Mouse (Mus musculus) kidney, adult 8-10 months (tissue): ENCODE data around the gene Sox5.

Source experiments
- DNase-seq, 2 experiments: peaks; one replicate each; pipeline ENCODE4 v3.0.0; 2022

Sox5 gene

DNA sequence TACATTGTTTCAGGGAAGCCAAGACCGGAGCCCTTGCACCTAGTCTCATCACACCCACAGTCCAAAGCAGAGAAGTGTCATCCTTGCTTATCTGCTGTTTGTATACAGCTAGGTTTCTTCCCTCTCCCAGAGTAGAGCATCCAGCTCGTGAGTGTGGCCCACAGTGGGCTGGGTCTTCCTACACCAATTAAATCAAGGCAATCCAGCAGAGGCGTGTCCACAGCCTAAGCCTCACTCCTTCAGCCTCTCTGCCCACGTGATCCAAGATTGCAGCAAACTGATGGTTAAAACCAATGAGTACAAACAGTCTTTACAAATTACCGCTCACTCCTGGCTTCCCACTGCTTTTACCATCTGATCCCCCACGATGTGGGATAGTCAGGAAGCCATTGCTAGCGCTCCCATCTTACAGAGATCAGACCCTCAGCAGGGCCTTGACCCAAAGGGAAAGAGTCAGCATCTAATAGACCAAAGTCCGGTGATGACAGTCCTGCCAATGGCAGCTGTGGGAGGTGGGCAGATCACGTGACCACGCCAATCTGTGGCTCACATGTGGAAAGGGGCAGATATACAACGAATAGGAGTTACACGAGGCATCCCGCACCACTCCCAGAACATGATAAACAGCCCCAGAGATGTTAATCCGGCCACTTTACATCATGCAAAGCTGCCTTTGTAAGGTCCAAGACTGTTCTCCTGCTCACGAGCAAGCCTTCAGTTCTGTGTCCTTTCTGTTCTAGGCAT, 9.4 kb downstream of the Sox5 start:
- DNase-seq = no peak

DNA sequence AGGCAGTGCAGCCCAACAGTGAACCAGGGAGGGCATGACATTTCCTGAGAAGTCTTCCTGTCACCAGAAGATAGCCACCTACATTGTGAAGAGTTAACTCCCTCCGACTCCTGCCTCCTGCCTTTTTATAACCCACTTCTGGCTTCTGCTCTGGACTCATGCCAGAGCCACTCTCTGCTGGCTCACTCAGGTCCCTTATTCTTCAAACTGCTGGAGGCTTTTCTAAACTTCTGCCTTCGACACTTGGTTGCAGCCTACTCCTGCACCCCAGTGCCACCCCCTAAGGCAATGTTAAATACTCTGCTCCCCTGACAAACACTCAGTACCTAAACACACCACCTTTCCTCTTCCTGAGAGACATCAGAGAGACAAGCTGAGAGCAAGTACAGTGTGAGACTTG, 12.7 kb downstream of the Sox5 start:
- DNase-seq = no peak

DNA sequence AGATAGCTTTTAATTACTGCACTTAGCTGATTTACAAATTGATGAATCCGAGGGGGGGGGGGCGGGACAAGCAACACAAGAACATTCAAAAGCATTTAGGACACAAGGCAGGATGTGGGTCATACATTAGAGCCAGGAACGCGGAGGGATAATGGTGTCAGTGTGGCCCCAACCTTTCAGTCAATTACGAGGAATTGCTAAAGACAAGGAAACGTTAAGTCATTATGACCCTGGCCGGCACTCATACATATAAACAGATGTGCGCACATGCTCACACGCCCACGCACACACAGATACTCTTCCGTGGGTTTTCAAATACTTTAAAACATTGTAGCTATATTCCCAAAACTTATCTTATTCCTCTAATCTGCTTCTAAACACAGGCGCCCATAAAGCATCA, 19.9 kb downstream of the Sox5 start:
- DNase-seq = no peak

DNA sequence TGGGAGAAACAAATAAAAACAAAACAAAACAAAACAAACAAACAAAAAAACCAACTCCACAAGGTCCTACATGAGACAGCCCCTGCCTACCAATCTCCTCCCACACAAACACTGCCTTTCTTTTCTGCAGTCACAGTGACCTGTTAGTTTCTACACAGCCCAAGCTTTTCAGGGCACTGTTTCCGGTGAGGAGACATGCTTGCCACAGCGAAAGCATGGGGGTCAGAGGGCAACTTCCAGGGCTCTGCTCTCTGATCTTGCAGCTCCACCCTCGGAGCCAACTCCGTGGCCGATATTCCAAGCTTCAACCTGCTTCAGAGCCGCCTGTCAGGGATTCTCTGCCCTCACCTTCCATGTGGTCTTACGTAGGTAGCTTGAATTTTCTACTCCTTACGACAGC, 22.6 kb downstream of the Sox5 start:
- peak in 1 of 2 experiments; percentile 26 for DNase-seq

GRCm38 (mm10) chr6:144757414-144757813, 24.4 kb downstream of the Sox5 start:
- DNase-seq = no peak

DNA sequence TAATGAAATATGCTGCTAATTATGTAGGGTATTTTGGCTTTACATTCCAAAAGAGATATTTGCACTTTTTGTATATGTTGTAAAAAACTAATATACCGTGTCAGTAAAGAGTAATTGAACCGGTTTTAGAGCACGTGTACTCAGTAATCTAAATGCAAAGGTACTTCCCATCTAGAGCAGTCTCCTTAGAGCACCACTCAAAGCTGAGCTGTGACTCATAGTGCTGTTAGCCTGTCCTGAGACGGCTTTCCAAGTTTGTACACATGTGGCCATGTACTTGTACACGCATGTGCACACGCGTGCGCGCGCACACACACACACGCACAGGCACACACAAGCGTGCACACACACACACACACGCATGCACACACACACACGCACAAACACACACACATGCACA, 25.3 kb downstream of the Sox5 start:
- DNase-seq = no peak

- DNase-seq = no peak
These were observed 26.5 kb downstream of the Sox5 start for GRCm38 (mm10) chr6:144755304-144755703.

DNA sequence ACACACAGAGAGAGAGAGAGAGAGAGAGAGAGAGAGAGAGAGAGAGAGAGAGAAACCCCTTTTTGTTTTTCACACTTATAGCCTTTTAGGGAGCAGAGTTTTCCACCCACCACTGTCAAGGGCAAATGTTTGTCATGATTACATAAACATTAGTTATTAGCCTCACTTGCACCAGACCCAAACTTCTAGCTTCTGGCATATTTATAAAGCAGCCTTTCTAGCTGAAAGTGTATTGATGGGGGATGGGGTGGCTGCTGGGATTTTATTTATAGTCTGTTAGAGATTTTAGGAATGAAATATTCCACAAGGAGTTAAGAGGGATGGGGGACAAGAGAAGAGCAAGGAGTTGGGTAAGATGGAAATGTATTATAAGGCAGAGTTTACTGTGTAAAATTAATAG, 27.4 kb downstream of the Sox5 start:
- peak in 1 of 2 experiments; percentile 22 for DNase-seq

GRCm38 (mm10) chr6:144753963-144754296, 27.8 kb downstream of the Sox5 start:
- peak; percentile 13 to 39 for DNase-seq

DNA sequence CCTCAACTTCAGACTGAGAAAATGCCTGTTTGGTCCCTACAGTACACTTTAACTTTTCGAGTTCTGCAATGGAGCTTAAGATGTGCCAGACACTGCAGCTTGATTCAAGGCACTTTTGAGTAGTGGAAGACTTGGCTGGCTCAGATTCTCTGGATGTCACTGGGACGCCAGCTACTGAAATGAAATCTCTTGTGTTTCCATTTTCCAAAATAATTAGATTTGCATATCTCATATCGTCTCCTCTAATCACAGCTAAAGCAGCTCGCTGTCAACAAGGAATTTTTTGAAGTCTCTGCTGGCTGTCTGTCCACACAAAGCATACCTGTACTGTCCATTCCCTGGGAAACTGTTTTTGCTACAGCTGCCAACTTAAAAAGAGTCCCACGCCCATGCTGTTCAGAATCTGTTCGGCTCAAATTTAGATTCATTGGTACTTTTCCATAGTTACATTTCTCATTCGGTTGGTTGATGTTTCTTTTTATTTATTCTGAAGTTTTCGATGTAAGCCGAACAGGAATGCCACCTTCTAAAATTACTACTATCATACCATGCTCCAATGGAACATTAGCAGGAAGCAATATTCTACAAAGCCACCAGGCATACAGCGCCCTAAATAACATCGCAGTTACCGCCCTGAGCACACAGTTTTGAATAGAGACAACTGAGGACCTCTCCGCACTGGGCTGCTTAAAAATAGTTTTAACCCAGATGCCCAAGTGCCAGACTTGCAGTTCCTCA, 28.4 kb downstream of the Sox5 start:
- no peak for DNase-seq

GRCm38 (mm10) chr6:144751581-144751980, 30.2 kb downstream of the Sox5 start:
- no peak for DNase-seq

DNA sequence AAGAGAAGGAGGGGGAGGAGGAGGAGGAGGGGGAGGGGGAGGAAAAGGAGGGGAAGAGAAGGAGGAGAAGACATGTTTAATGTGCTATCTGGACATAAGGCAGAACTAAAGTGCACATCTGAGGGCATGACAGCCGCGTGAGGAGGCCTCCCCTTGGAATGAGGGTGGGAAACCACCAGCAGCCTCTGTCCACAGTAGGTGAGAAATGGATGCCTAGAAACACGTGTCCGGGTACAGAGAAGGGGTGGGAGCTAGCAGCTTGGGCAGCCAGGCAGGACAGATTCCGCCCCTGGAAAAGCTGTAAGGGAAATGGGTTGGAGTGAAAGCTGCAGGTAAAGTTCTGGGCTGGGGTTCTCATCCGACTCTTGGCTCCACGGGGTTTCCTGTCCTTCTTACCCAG, 31.6 kb downstream of the Sox5 start:
- DNase-seq = no peak

DNA sequence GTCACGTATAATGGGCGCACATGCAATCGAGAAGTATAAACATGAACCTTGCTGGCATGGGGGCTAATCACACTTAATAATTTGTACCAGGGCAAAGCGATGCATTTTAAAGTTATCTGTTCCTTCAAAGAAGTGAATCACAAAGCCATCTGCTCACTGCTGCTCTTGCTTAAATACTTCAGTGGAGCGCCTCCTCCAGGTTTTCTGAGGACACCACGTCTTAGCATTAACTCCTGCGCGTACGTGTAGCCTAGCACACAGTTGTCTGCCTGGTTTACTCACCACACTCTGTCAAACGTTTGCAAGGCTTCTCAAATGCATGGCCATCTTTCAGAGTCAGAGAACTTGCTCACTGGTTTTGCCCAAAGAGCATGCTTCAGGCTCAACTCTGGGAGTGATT, 35.3 kb downstream of the Sox5 start:
- no peak for DNase-seq

DNA sequence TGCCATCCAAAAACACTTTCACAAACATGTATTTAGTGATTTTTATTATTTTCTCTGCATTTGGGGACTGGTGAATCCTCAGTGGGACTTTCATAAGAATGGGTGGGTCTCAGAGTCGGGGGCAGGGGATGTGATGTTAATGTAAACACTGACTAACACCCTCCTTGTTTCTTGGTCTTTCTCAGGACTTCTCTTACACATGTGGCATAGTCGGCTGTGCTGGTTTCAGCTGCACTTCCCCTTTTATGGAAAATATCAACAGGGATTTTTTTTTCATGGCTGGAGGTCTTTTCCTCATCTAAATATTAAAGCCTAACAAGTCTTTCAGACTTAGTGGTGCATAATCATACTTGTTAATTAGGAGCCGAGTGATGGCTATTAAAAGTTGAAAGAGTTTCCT, 39.2 kb downstream of the Sox5 start:
- DNase-seq = no peak

DNA sequence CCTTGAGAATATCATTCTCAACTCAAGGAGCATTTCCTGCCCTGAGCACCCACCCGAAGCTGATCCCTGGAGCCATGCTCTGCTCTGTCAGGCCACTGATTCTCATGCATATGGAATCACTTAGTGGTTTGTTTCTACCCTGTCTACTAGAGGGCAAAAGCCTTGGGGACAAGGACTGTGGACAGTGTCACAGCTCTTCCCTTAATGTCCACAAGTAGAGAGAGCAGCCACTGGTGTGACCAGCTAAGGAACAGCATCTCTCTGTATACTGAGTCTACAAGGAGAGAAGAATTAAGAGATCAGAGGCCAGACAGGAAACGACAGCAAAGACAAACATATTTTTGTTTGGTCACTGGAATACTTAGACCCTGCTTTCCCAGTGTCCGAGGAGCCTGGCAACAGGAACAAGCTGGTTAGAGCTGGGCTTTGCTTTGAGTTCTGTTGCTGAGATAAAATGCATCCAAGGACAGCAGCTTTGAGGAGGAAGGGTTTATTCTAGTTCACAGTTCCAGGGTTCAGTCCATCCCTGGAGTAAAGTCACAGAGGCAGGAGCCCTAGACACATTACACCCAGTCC, 40.6 kb downstream of the Sox5 start:
- DNase-seq = no peak

DNA sequence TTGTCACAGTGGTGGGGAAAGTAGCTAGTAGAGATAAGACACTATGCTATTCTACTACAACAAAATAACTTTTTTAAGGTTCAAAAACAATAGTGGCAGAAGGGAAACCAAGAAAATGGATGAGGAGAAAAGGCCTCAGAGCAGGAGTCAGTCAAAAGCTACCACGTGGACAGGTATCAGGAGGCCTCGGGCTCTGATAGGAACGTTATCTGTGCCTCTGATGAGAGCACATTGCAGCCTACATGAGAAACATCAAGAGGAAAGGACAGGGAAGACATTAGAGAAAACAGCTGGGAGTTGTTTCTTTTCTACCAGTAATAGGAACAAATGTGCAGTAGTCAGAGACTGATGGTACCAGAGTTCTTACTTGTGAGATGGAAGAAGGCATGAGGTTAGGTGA, 41.4 kb downstream of the Sox5 start:
- DNase-seq = no peak

GRCm38 (mm10) chr6:144739753-144740152, 42.0 kb downstream of the Sox5 start:
- DNase-seq = no peak

- DNase-seq = no peak
These were observed 44.0 kb downstream of the Sox5 start for GRCm38 (mm10) chr6:144737786-144738185.

DNA sequence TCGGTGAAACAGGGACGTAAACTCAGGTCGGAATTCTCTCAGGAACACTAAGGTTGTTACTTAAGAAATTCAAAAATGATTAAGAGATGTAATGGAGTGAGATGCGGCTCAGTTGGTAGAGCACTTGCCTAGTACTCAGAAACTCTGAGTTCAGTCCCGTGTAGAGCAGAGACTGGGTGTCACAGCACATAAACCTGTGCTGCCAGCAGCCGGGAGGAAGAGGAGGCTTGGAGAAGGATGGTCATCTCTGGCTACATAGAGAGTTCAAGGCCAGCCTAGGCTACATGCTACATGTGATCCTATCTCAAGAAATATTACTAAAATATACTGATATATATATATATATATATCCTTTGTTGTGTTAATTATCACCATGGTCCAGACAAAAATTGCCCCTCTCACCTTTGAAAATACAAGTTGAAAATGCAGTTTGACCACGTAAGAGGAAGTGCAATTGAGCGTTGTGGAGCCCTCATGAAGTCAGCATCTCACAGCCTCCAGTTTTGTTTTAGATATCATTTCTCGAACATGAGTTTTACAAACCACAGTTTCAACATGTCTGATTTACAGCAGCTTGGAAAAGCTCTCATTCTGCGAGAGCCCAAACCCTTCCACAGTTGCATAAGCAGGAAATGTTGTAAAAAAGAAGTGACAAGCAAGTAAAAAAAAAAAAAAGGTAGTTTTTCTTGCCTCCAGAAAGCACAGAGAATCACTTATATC, 50.4 kb downstream of the Sox5 start:
- no peak for DNase-seq

DNA sequence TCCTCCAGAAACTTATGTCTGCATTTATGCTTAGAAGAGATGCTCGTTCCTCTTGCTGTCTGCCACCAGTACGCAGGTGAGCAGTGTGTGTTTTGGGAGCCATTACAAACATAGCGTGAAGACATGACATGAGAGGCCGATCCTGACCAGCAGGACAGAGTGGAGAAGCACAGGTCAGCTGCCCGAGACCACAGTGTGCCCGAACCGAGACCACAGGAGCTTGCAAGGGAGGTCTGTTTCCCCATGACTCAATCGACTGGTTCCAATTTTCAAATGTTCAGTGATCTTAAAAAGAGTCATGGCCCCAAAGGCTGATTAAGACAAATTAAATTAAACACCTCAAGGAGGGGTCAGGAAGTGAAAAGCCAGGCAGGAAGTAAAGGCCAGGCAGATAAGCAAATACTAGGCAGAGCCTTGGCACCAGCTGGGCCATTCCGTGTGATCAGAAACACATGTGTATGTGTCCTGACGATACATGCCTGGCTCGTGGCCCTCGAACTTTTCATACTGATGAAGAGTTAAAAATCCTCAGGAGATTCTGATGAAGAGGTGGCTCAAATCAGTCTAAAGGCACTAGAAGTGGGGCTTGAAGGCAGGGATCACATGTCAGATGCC, 58.1 kb downstream of the Sox5 start:
- no peak for DNase-seq

GRCm38 (mm10) chr6:144723024-144723423, 58.8 kb downstream of the Sox5 start:
- DNase-seq = no peak

DNA sequence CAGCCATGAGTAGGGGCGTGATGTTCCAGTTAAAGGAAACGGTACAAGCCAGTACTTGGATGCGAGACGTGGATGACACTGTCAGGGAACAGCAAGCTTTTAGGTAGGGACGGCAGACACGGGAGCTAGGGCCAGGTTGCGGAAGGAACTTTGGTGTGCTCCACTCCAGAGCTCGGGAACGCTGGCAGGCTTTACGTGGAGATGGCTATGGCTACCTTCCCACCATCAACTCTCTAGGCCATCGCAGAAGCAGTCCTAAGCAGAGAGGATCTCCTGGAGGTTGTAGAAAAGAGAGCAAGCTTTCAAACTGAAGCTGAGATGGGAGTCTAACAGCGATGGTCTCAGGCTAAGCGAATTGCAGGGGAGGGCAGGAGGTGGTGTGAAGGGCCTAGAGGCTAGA, 60.9 kb downstream of the Sox5 start:
- no peak for DNase-seq

GRCm38 (mm10) chr6:144716376-144716775, 65.4 kb downstream of the Sox5 start:
- no peak for DNase-seq
